Mouse (Mus musculus) ES-E14 (cell line): ENCODE results near the gene Skap1. TPM values are rescaled to one million over a fixed set of nuclear protein-coding genes. Genes with fewer than 3 reads are reported as not detected.

Experiments used
- DNase-seq: peaks from one replicate; pipeline ENCODE4 v3.0.0-alpha.2; 2013; ENCODE audit warnings: low read depth, low spot score
- H3K27ac ChIP-seq: 2 replicates; pipeline ENCODE4 v1.5.1; 2012; ENCODE audit warnings: low read depth, mild to moderate bottlenecking, low read length, moderate library complexity, mixed read lengths; ENCODE audit not compliant: poor library complexity, insufficient read depth, severe bottlenecking
- H3K36me3 ChIP-seq: 2 replicates; pipeline ENCODE4 v1.6.1; 2012; ENCODE audit warnings: mild to moderate bottlenecking, low read length, moderate library complexity, mixed read lengths; ENCODE audit not compliant: control insufficient read depth, poor library complexity, insufficient read depth, severe bottlenecking
- H3K4me1 ChIP-seq, 2 experiments: fragments of 150-350 bp in 1 of 2; sonication (generic) in 1 of 2; 2 replicates each; pipeline ENCODE4 v1.6.1; 2012; ENCODE audit warnings: low read length in 2 of 2, mild to moderate bottlenecking in 1 of 2, mixed read lengths in 1 of 2; ENCODE audit not compliant: control insufficient read depth in 2 of 2, insufficient read depth in 2 of 2, poor library complexity in 1 of 2
- H3K4me3 ChIP-seq, 2 experiments: fragments of 150-350 bp in 1 of 2; sonication (generic) in 1 of 2; 2 replicates each; pipeline ENCODE4 v1.5.1; 2012; ENCODE audit warnings: low read length in 2 of 2, low read depth in 1 of 2, mild to moderate bottlenecking in 1 of 2, mixed read lengths in 1 of 2; ENCODE audit not compliant: insufficient read depth in 1 of 2, poor library complexity in 1 of 2, severe bottlenecking in 1 of 2
- H3K9ac ChIP-seq: 2 replicates; pipeline ENCODE4 v1.6.1; 2012; ENCODE audit warnings: low read depth, mild to moderate bottlenecking, low read length, mixed read lengths; ENCODE audit not compliant: poor library complexity, insufficient read depth, severe bottlenecking
- H3K9me3 ChIP-seq: fragments of 150-350 bp; sonication (generic); 2 replicates; pipeline ENCODE4 v1.6.1; 2012; ENCODE audit warnings: low read depth, mild to moderate bottlenecking, low read length; ENCODE audit not compliant: control insufficient read depth, insufficient read depth
- CHD2 ChIP-seq: IDR thresholded peaks from 2 replicates; pipeline ENCODE4 v1.6.1; 2014; ENCODE audit warnings: mild to moderate bottlenecking, low read depth, low read length, inconsistent platforms
- HCFC1 ChIP-seq: IDR thresholded peaks from 2 replicates; pipeline ENCODE4 v1.6.1; 2012; ENCODE audit warnings: low read length, inconsistent platforms, borderline replicate concordance; ENCODE audit not compliant: insufficient read depth
- MAFK ChIP-seq: IDR thresholded peaks from 2 replicates; pipeline ENCODE4 v1.6.1; 2014; ENCODE audit warnings: mild to moderate bottlenecking, low read depth, low read length, inconsistent platforms; ENCODE audit not compliant: insufficient read depth
- ZC3H11A ChIP-seq: IDR thresholded peaks from 2 replicates; pipeline ENCODE4 v1.6.1; 2012; ENCODE audit warnings: low read depth, mild to moderate bottlenecking, inconsistent platforms, low read length, borderline replicate concordance
- ZNF384 ChIP-seq: IDR thresholded peaks from 2 replicates; pipeline ENCODE4 v1.6.1; 2012; ENCODE audit warnings: low read depth, low read length, inconsistent platforms
- in situ Hi-C, 2 experiments: fragments of 600-800 bp; cut with MboI; formaldehyde crosslinking; loops; one replicate each; pipeline ENCODE4 v1.15.1; 2025; ENCODE audit warnings: low sequenced_read_pairs in 2 of 2, inconsistent platforms in 1 of 2; ENCODE audit not compliant: unreplicated experiment in 2 of 2
- total RNA-seq: library from RNA; depleted of rRNA; stranded (reverse); fragments of 300-350 nt; gene quantifications from 2 replicates; pipeline ENCODE4 v1.2.3, GENCODE M21; 2012

The Skap1 gene
- total RNA-seq, 1 experiment = 0.40 TPM

DNA sequence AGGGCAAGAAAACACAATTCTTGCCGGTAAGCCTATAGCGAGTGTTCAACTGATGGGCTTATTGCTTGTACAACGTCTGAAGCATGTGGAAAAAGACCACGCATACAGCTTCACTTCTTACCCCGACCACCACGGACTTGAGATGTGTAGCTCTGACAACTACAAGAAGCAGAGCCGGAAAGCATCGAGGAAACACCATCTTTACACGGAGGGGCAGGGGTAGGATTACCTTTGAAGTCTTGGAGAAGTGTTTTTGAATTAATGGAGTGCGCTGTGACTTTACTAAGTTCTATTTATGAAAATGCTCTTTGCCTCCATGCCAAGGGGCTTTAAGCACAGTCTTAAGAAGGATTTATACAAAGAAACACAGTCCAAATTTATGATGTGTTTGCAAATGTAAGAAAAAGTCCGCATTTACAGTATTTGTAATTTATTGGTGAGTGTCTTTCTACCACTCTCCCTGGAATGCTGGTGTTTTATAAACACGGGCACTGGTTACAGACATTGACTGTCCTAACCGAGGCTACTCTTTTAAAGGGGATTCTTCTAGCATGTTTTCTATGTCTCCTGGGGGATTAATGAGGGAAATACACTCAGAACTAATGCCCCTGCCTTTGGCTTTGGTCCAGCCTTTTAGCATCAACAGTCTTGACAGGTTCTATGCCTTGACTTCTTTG, 67.5 kb downstream of the Skap1 start:
- TF ChIP-seq CHD2 (no peak), HCFC1 (no peak), ZC3H11A (no peak), MAFK (no peak), ZNF384 (no peak)
- in situ Hi-C loops = no loop called here
- no peak for DNase-seq

DNA sequence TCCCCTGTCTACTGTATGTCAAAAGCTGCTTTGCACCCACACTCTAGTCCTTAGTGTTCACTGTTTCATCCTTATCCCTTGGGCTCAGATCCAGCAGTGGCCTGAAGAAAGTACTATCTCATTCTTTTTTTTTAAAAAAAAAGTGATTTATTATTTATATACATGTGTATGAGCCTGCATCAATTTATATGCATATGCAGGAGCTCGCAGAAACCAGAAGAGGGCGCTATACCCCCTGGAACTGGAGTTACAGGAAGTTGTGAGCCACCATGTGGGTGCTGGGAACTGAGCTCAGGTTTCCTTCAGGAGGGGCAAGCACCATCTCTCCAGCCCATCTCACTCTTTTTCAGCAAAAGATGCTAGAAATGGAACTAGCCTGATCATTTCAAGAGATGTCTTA, 70.1 kb downstream of the Skap1 start:
- no peak for TF ChIP-seq MAFK
- no peak for TF ChIP-seq CHD2
- TF ChIP-seq ZC3H11A = no peak
- TF ChIP-seq HCFC1 = no peak
- TF ChIP-seq ZNF384 = no peak
- no peak for DNase-seq
- no peak overlapping the region for H3K4me3 ChIP-seq
- in situ Hi-C loops = no loop called here
- no peaks in the 10 kb centered on the region for H3K36me3 ChIP-seq
- H3K9me3 ChIP-seq = no peaks in the 10 kb centered on the region
- no peak overlapping the region for H3K9ac ChIP-seq
- no peak overlapping the region for H3K27ac ChIP-seq
- no peaks in the 10 kb centered on the region for H3K4me1 ChIP-seq

More for the DNA sequence above, 67.5 kb downstream of the Skap1 start:
- no peak overlapping the region for H3K4me3 ChIP-seq
- no peaks in the 10 kb centered on the region for H3K4me1 ChIP-seq
- no peak overlapping the region for H3K9ac ChIP-seq
- no peaks in the 10 kb centered on the region for H3K36me3 ChIP-seq
- H3K27ac ChIP-seq = no peak overlapping the region
- no peaks in the 10 kb centered on the region for H3K9me3 ChIP-seq

DNA sequence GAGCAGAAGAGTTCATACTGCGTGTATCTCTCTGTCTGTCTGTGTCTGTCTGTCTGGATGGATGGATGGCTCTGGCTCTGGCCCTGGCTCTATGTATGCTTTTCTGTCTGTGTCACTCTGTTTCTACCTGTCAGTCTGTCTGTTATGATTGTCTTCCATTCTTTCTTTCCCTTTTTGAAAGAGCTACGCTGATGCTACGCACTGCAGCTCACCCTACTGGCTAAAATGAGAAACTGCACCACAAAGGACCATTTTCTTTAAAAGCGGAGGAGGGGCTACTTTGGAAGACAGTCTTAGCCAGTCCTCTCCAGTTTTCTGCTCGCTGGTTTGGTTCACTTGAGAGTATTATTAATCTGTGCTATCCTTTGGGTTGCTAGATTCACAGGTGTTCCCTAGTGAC, 71.8 kb downstream of the Skap1 start:
- TF ChIP-seq ZNF384 (no peak), ZC3H11A (peak; percentile 30; the same call in 1 of the 2 replicates)
- in situ Hi-C loops = no loop called here
- Histone ChIP-seq H3K9ac (no peak overlapping the region), H3K4me1 (no peaks in the 10 kb centered on the region), H3K27ac (no peak overlapping the region), H3K36me3 (no peaks in the 10 kb centered on the region), H3K4me3 (no peak overlapping the region), H3K9me3 (no peaks in the 10 kb centered on the region)
- peak; percentile 39 for DNase-seq

DNA sequence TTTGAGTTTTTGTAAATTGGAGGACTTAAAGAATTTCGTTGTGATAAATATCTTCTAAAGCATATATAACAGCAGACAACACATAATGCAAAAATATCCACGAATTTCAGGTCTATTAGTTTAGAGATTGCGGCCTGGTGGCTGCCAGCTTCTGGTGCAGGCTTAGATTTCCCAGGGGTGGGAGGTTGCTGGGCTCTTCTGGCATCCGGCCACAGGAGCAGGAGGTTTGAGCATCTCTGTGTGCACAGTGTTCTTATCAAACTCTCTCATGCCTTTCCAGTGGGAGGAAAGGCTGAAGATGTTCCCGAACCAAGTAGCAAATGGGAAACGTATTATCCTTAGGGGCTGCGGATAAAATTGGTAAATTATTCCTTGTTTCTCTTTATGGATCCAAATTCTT, 77.6 kb downstream of the Skap1 start:
- in situ Hi-C loops = no loop called here
- no peaks in the 10 kb centered on the region for H3K9me3 ChIP-seq
- TF ChIP-seq HCFC1 = no peak
- TF ChIP-seq ZNF384 = no peak
- TF ChIP-seq CHD2 = no peak
- TF ChIP-seq MAFK = no peak
- TF ChIP-seq ZC3H11A = no peak
- H3K36me3 ChIP-seq = no peaks in the 10 kb centered on the region
- H3K4me1 ChIP-seq = no peaks in the 10 kb centered on the region
- H3K4me3 ChIP-seq = no peak overlapping the region
- no peak for DNase-seq
- no peak overlapping the region for H3K9ac ChIP-seq
- H3K27ac ChIP-seq = no peak overlapping the region

DNA sequence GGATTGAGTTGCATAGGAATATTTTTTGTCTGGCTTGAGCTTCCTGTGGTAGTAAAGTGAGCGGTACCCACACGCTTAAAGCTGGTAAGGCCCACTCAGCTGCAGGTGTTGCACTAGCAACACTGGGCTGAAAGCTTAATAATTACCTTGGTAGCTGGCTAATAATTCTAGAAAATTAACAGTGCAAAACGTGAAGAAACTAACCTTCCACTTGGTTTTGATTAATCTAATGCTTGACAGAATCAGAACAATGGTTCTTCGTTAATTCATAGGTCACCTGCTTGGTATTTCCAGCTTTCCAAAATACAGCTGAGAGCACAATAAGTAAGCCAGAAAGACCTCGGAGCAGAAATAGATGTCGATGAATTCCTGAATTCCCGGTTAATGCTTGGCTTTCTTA, 78.2 kb downstream of the Skap1 start:
- in situ Hi-C loops = no loop called here
- Histone ChIP-seq H3K36me3 (no peaks in the 10 kb centered on the region), H3K27ac (no peak overlapping the region), H3K4me1 (no peaks in the 10 kb centered on the region), H3K4me3 (no peak overlapping the region), H3K9ac (no peak overlapping the region), H3K9me3 (no peaks in the 10 kb centered on the region)
- TF ChIP-seq ZC3H11A (no peak), CHD2 (no peak), ZNF384 (no peak), HCFC1 (no peak), MAFK (no peak)
- no peak for DNase-seq
